Mouse (Mus musculus) monocyte, adult 2 months (primary cell): ENCODE measurements around the gene Cyb561a3.
A peak's percentile ranks its signal among the peaks of the same experiment; 100 is the strongest.

Experiments
- DNase-seq, 2 experiments: peaks; one replicate each; pipeline ENCODE4 v3.0.0; 2022; ENCODE audit warnings: low spot score in 2 of 2, low read depth in 1 of 2

Cyb561a3 gene

GRCm38 (mm10) chr19:10589127-10589857 is 12.3 kb downstream of the Cyb561a3 start:
- DNase-seq = no peak

GRCm38 (mm10) chr19:10590301-10590700 is 13.3 kb downstream of the Cyb561a3 start:
- no peak for DNase-seq

GRCm38 (mm10) chr19:10591659-10592377 is 14.8 kb downstream of the Cyb561a3 start:
- no peak for DNase-seq

GRCm38 (mm10) chr19:10598188-10598587 is 21.2 kb downstream of the Cyb561a3 start:
- DNase-seq = no peak

GRCm38 (mm10) chr19:10599648-10600047 is 22.7 kb downstream of the Cyb561a3 start:
- no peak for DNase-seq

GRCm38 (mm10) chr19:10602247-10602769 is 25.3 kb downstream of the Cyb561a3 start:
- no peak for DNase-seq

- DNase-seq = peak; percentile 50 to 73
These were observed 25.8 kb downstream of the Cyb561a3 start for GRCm38 (mm10) chr19:10602787-10603186.

GRCm38 (mm10) chr19:10603660-10604523 is 26.9 kb downstream of the Cyb561a3 start:
- DNase-seq = no peak

GRCm38 (mm10) chr19:10604534-10604933 is 27.6 kb downstream of the Cyb561a3 start:
- no peak for DNase-seq

- peak; percentile 91 to 96 for DNase-seq
These were observed 28.4 kb downstream of the Cyb561a3 start, which contains the start of the genes Ddb1 and Tkfc for GRCm38 (mm10) chr19:10605293-10605900. Ddb1 (plus strand) TSS chr19:10605327. Tkfc (minus strand) TSS chr19:10605654.

GRCm38 (mm10) chr19:10605901-10606622 is 29.1 kb downstream of the Cyb561a3 start:
- DNase-seq = no peak

GRCm38 (mm10) chr19:10608573-10609240 is 31.7 kb downstream of the Cyb561a3 start:
- DNase-seq = no peak

GRCm38 (mm10) chr19:10634106-10634871 is 57.3 kb downstream of the Cyb561a3 start, which contains the start of gene Vwce:
Vwce (plus strand) TSS chr19:10634213.
- DNase-seq = no peak

- no peak for DNase-seq
These were observed 57.9 kb downstream of the Cyb561a3 start for GRCm38 (mm10) chr19:10634872-10635318.

- no peak for DNase-seq
These were observed 60.9 kb downstream of the Cyb561a3 start for GRCm38 (mm10) chr19:10637840-10638239.

- no peak for DNase-seq
These were observed 63.1 kb downstream of the Cyb561a3 start for GRCm38 (mm10) chr19:10640080-10640479.

- DNase-seq = no peak
These were observed 63.8 kb downstream of the Cyb561a3 start for GRCm38 (mm10) chr19:10640589-10641378.
